Mouse (Mus musculus): ENCODE measurements around the gene Pdlim5. TPM values are rescaled to one million over a fixed set of nuclear protein-coding genes. Genes with fewer than 3 reads are reported as not detected.

The Pdlim5 gene
- polyA plus RNA-seq, 1 experiment, result 45.2 TPM

- Histone ChIP-seq H3K9me3 (replicated peaks; ENCODE audit: control insufficient read depth, insufficient read depth, low read length, poor library complexity, severe bottlenecking) (no peaks in the 10 kb centered on the region), H3K4me1 (ENCODE audit: control insufficient read depth, insufficient read depth, low read length) (no peaks in the 10 kb centered on the region), H3K9ac (ENCODE audit: low read depth, poor library complexity, severe bottlenecking) (no peak overlapping the region), H3K36me3 (ENCODE audit: control insufficient read depth, insufficient read depth, low read length, poor library complexity, severe bottlenecking) (no peaks in the 10 kb centered on the region), H3K27me3 (ENCODE audit: control insufficient read depth, insufficient read depth, low read length, poor library complexity, severe bottlenecking) (no peaks in the 10 kb centered on the region), H3K4me3 (ENCODE audit: low read depth, low read length) (no peak overlapping the region), H3K27ac (ENCODE audit: insufficient read depth, low read length) (no peak overlapping the region)
- TF ChIP-seq CTCF (IDR thresholded peaks at IDR 0.05; ENCODE audit: low read depth, low read length) (peak; percentile 56), POLR2A (IDR thresholded peaks at IDR 0.05; ENCODE audit: insufficient read depth, low read length) (no peak), EP300 (IDR thresholded peaks at IDR 0.05; ENCODE audit: insufficient read depth, low read depth, low read length) (no peak)
These were observed 112.8 kb downstream of the Pdlim5 start for GRCm38 (mm10) chr3:142282706-142283105.

GRCm38 (mm10) chr3:142281656-142282055 lies 113.8 kb downstream of the Pdlim5 start:
- H3K4me3 ChIP-seq (ENCODE audit: low read depth, low read length), result no peak overlapping the region
- H3K27ac ChIP-seq (ENCODE audit: insufficient read depth, low read length), result no peak overlapping the region
- no peaks in the 10 kb centered on the region for H3K36me3 ChIP-seq (ENCODE audit: control insufficient read depth, insufficient read depth, low read length, poor library complexity, severe bottlenecking)
- no peaks in the 10 kb centered on the region for H3K4me1 ChIP-seq (ENCODE audit: control insufficient read depth, insufficient read depth, low read length)
- no peak overlapping the region for H3K9ac ChIP-seq (ENCODE audit: low read depth, poor library complexity, severe bottlenecking)
- H3K27me3 ChIP-seq (ENCODE audit: control insufficient read depth, insufficient read depth, low read length, poor library complexity, severe bottlenecking), result no peaks in the 10 kb centered on the region
- TF ChIP-seq EP300 (IDR thresholded peaks at IDR 0.05; ENCODE audit: insufficient read depth, low read depth, low read length), result no peak
- no peaks in the 10 kb centered on the region for H3K9me3 ChIP-seq (replicated peaks; ENCODE audit: control insufficient read depth, insufficient read depth, low read length, poor library complexity, severe bottlenecking)

GRCm38 (mm10) chr3:142281093-142281445 lies 114.4 kb downstream of the Pdlim5 start:
- Histone ChIP-seq H3K4me3 (ENCODE audit: low read depth, low read length) (no peak overlapping the region), H3K9me3 (replicated peaks; ENCODE audit: control insufficient read depth, insufficient read depth, low read length, poor library complexity, severe bottlenecking) (no peaks in the 10 kb centered on the region), H3K9ac (ENCODE audit: low read depth, poor library complexity, severe bottlenecking) (no peak overlapping the region), H3K4me1 (ENCODE audit: control insufficient read depth, insufficient read depth, low read length) (no peaks in the 10 kb centered on the region), H3K27ac (ENCODE audit: insufficient read depth, low read length) (no peak overlapping the region), H3K27me3 (ENCODE audit: control insufficient read depth, insufficient read depth, low read length, poor library complexity, severe bottlenecking) (no peaks in the 10 kb centered on the region), H3K36me3 (ENCODE audit: control insufficient read depth, insufficient read depth, low read length, poor library complexity, severe bottlenecking) (no peaks in the 10 kb centered on the region)
- TF ChIP-seq CTCF (IDR thresholded peaks at IDR 0.05; ENCODE audit: low read depth, low read length) (no peak), EP300 (IDR thresholded peaks at IDR 0.05; ENCODE audit: insufficient read depth, low read depth, low read length) (no peak), POLR2A (IDR thresholded peaks at IDR 0.05; ENCODE audit: insufficient read depth, low read length) (no peak)

- H3K4me3 ChIP-seq (ENCODE audit: low read depth, low read length), result no peak overlapping the region
- TF ChIP-seq CTCF (IDR thresholded peaks at IDR 0.05; ENCODE audit: low read depth, low read length) (no peak), EP300 (IDR thresholded peaks at IDR 0.05; ENCODE audit: insufficient read depth, low read depth, low read length) (no peak), POLR2A (IDR thresholded peaks at IDR 0.05; ENCODE audit: insufficient read depth, low read length) (no peak)
- no peaks in the 10 kb centered on the region for H3K9me3 ChIP-seq (replicated peaks; ENCODE audit: control insufficient read depth, insufficient read depth, low read length, poor library complexity, severe bottlenecking)
- 0 out of 2 replicates have a peak, but pooled peaks cover 2% of the 10 kb centered on the region for H3K36me3 ChIP-seq (ENCODE audit: control insufficient read depth, insufficient read depth, low read length, poor library complexity, severe bottlenecking)
- H3K27me3 ChIP-seq (ENCODE audit: control insufficient read depth, insufficient read depth, low read length, poor library complexity, severe bottlenecking), result no peaks in the 10 kb centered on the region
- no peaks in the 10 kb centered on the region for H3K4me1 ChIP-seq (ENCODE audit: control insufficient read depth, insufficient read depth, low read length)
- no peak overlapping the region for H3K27ac ChIP-seq (ENCODE audit: insufficient read depth, low read length)
- H3K9ac ChIP-seq (ENCODE audit: low read depth, poor library complexity, severe bottlenecking), result no peak overlapping the region
These were observed 115.0 kb downstream of the Pdlim5 start for GRCm38 (mm10) chr3:142280366-142281092.

GRCm38 (mm10) chr3:142279011-142279410 lies 116.5 kb downstream of the Pdlim5 start:
- TF ChIP-seq EP300 (IDR thresholded peaks at IDR 0.05; ENCODE audit: insufficient read depth, low read depth, low read length), result no peak
- Histone ChIP-seq H3K9me3 (replicated peaks; ENCODE audit: control insufficient read depth, insufficient read depth, low read length, poor library complexity, severe bottlenecking) (no peaks in the 10 kb centered on the region), H3K36me3 (ENCODE audit: control insufficient read depth, insufficient read depth, low read length, poor library complexity, severe bottlenecking) (0 out of 2 replicates have a peak, but pooled peaks cover 2% of the 10 kb centered on the region)

GRCm38 (mm10) chr3:142276506-142276905 lies 119.0 kb downstream of the Pdlim5 start:
- H3K36me3 ChIP-seq (ENCODE audit: control insufficient read depth, insufficient read depth, low read length, poor library complexity, severe bottlenecking), result 0 out of 2 replicates have a peak, but pooled peaks cover 2% of the 10 kb centered on the region

More at GRCm38 (mm10) chr3:142279011-142279410, 116.5 kb downstream of the Pdlim5 start:
- Histone ChIP-seq H3K27me3 (ENCODE audit: control insufficient read depth, insufficient read depth, low read length, poor library complexity, severe bottlenecking) (no peaks in the 10 kb centered on the region), H3K4me3 (ENCODE audit: low read depth, low read length) (no peak overlapping the region), H3K27ac (ENCODE audit: insufficient read depth, low read length) (no peak overlapping the region), H3K9ac (ENCODE audit: low read depth, poor library complexity, severe bottlenecking) (no peak overlapping the region), H3K4me1 (ENCODE audit: control insufficient read depth, insufficient read depth, low read length) (no peaks in the 10 kb centered on the region)

More at GRCm38 (mm10) chr3:142276506-142276905, 119.0 kb downstream of the Pdlim5 start:
- Histone ChIP-seq H3K9ac (ENCODE audit: low read depth, poor library complexity, severe bottlenecking) (no peak overlapping the region), H3K27ac (ENCODE audit: insufficient read depth, low read length) (no peak overlapping the region), H3K9me3 (replicated peaks; ENCODE audit: control insufficient read depth, insufficient read depth, low read length, poor library complexity, severe bottlenecking) (no peaks in the 10 kb centered on the region), H3K27me3 (ENCODE audit: control insufficient read depth, insufficient read depth, low read length, poor library complexity, severe bottlenecking) (no peaks in the 10 kb centered on the region), H3K4me1 (ENCODE audit: control insufficient read depth, insufficient read depth, low read length) (no peaks in the 10 kb centered on the region), H3K4me3 (ENCODE audit: low read depth, low read length) (no peak overlapping the region)
- no peak for TF ChIP-seq EP300 (IDR thresholded peaks at IDR 0.05; ENCODE audit: insufficient read depth, low read depth, low read length)
- TF ChIP-seq POLR2A (IDR thresholded peaks at IDR 0.05; ENCODE audit: insufficient read depth, low read length), result no peak
- no peak for TF ChIP-seq CTCF (IDR thresholded peaks at IDR 0.05; ENCODE audit: low read depth, low read length)

All from ES-Bruce4 (cell line).